Mouse (Mus musculus): ENCODE measurements around the gene Psmd5.

The Psmd5 gene

DNA sequence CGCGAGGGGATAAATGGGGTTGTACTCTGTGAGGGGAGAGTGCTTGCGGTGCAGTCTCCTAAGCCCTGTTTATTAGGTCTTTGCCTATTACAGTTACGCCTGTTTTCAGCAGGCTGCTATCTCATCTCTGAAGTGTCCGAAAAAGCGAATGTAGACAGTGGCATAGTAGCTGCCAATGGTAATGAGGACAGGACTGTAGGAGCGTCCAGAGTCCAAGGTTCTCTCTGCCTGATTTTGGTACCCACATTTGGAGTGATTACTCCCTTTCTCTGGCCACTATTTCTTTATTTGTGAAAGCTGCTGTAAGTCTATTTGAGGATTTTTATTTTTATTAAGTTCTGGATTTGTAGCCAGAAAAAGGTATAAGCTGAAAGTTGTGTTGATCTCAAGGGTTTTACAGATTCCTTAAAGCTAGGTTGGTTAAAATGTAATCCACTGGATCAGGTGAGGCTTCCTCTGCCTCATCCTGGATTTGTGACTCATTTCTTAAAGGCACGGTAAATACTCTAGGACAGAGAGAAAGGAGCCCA is at the start of gene Psmd5:
Gene Psmd5, minus strand, starts transcription at position 153 of the 530 bp plus-strand sequence.
- no peak for DNase-seq (ENCODE audit: low spot score)

DNA sequence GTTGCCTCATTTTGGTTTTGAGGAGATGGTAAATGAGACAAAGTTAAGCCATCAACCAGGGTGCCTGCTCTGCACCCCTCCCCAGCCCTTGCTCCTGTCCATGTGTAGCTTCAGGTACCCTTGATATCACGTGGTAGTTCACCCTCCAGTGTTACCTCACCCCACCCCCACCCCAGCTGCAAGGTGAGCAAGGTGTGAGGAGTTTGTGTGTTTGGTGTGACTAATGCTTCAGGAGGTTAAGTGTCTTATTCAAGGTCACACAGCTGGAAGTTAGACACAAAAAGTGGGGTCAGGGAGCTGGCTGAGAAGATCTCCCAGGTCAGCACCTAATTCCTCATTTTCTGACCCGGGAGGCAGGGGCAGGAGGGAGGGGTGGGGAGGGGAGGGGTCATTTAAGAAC is 48.0 kb upstream of the Psmd5 start:
- no peak for DNase-seq (ENCODE audit: low spot score)

DNA sequence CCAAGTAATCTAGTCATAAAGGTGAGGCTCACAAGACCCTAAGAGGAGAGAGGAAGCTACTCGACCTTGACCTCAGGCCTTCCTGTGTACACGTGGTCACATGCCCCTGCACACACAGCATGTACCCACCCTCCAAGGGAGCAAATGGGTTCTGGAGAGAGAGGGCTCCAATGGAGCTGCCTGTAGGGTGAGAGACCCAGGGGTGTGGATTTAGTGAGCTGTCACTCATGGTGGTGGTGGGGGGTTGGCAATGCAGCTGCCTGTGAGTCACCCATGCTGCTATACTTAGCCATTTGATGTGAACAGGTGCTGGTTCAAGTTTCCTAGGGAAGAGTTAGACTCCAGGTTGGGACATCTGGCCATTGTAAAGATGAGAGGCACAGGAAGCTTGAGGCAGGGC is 45.4 kb upstream of the Psmd5 start:
- DNase-seq (ENCODE audit: low spot score), result no peak

DNA sequence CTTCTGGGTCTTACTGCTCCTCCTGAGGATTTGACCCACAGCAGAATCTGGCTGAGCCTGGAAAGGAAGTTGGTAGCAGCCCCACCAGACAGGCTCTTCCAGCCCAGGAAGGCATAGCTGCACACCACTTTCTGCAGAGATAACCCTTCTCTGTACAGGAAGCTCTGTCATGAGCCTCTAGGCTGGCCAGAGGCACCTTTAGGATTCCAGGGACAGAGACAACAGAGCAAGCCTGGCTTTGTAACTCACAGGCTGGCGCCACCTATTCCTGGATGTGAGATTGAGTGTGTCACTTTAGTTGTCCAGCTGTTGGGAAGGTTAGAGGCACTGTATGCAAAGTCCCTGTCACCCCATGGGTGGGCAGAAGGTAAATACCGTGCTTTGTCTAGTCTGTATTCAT is 40.3 kb upstream of the Psmd5 start:
- DNase-seq (ENCODE audit: low spot score), result no peak

DNA sequence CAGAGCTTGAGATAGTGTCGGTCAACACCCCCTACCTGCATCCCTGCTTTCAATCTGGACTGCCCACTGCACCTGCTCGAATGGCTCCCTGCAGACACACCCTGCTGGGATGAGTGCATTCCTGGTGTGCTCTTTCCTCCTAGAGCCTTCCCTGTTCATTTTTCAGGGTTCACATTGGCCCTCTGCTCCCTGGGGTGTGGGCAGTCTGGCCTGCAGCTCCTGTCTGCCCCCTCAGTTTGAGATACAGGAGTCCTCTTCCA is 40.0 kb upstream of the Psmd5 start:
- no peak for DNase-seq (ENCODE audit: low spot score)

DNA sequence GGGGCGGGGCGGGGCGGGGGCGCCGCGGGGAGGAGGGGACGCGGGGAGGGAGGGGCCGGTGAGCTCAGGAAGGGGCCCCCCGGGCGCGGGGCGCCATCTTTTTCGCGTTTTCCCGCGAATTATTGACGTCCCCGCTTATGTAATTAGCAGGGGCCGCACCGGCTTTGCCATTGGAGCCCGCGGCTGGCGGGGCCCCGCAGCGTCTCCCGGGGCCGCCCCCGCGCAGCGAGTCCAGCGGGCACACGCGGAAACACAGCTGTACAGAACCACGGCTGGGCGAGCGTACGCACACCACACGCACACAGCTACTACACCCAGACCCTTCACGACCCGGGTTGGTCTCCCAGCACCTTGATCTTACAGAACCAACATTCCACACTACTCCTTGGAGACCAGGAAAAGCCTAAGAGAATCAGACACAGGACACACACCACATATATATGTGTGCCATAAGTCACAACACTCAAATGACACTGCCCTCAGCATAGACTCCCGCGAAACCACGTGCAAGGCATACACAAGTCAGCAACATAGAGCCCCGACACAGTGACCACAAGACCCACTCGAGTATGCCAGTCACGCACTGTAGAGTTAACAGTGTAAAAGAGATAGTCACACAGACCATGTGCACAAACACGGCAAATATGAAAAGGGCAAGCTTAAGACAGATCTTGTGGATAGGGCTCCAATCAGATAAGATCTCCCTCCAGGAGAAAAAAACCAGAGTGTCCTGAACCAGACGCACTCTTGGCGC is 39.5 kb upstream of the Psmd5 start:
- peak; percentile 45 for DNase-seq (ENCODE audit: low spot score)

DNA sequence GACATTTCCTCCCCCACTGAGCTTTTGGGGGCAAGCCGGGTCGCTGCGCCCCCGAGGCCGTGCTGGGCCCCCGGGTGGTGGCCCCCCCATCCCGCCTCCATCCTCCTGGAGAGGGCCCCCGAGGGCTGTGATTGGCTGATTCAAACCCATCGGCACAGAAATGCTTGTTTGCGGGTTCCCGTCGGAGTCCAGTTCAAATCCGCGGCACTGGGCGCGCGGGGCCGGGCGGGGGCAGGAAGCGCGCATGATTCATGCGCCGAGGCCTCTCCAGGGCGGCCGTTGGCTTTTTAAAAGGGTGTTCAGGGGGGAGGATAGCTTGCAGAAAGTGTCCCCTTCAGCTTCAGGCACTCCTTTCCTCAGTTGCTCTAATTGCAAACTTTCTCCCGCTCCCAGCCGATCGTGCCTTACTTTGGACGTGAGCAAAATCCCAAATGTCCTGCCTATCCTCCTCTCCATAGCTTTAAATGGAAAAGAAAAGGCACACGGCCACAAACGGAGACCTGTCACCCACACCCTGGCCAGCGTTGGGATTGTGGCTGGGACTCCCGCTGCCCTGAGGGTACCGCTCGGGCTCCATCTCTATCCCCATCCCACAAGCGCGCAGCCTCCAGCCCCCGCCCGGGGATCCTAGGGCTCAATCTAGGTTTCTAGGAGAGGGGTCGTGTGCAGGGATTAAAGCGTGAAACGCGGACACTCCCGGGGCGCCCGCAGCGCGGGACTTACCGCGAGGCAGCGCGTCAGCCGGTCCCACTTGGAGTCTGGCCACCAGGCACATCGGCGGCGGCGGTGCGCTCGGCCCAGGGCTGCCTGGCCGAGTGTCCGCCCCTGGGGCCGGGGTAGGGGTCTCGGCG is 38.7 kb upstream of the Psmd5 start, which contains the start of gene Phf19:
Gene Phf19, minus strand, starts transcription at position 809 of the 851 bp plus-strand sequence.
- DNase-seq (ENCODE audit: low spot score), result no peak

DNA sequence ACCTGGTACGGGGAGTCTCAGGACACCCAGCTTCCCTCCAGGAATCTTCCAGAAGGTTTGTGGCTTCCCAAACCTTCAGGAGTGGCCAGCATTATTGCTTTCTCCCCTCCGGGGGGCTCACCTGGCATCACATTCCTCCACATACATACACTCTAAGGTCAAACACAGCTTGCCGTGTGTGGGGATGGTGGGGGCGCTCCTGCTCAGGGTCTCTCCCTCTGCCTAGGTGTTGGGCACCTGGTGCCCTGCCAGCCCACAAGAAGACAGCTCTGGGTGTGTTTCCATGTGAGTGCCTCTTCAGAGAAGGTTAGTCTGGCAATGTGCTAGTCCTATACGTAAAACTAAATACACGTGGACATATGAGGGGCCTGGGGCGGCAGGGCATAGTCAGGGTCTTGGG is 37.8 kb upstream of the Psmd5 start:
- DNase-seq (ENCODE audit: low spot score), result no peak

DNA sequence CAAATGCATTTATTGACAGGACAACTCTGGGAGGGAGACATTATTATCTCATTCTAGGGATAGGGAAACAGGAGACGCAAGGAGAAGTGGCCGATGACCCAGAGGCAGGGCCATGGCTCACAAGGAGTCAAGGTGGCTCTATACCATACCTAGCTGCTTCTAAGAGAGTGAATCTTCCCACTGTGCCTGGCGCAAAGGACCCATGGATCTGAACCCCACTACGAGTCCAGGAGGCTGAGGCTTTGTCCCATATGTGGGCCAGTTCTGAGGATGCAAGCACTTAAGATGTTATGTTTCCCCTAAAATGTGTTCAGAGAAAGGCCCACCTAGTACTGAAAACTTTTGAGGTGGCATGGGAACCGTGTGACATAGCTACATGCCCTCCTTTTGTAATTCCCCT is 37.1 kb upstream of the Psmd5 start:
- no peak for DNase-seq (ENCODE audit: low spot score)

DNA sequence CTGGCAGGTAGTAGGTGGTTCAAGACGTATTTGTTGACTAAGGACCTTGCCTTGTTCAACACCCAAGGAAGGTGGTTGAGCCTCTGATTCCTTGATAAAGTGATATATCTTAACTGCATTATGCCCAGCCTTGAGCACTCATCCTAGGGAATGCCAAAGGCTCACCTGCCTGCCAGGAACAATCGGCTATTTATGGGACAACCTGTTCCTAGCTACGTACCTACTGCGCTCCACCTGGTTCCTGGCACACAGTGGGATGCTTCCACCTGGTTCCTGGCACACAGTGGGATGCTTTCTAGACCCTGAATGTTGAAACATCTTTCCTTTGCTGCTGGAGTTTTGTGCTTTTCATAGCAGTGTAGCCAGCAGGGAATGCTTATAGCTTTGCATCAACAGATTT is 35.0 kb upstream of the Psmd5 start:
- DNase-seq (ENCODE audit: low spot score), result no peak

DNA sequence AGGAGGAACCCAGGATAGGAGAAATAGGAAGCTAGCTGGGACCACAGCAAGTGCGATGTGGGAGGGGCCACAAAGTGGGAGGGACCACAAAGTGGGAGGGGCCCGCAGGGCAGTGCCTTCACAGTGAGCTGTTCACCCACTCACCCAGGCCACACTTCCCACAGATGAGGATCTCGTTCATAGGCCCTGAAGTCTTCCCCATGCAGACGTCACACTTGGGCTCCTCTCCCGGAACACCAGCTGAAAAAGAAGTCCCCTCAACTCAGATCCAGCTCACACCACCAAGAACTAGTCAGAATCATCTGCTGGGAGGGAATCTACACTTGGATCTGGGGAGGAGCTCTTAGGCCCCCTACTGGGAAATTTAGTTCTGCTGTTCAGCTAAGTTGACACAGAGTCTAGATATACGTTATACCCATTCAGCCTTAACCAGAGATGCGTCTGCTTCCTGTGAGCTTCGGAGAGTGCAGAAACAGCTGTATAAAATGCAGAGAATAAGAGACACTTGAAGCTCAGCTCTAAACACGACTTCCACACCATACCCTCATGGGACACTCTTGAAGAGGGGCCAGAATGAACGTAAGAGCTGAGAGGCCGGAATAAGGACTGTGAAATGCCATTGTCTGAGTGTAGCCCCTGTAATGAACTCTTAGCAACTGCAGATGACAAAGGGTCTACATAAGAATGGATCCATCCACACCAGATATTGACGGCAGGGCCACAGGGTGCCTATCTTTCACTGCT is 32.3 kb upstream of the Psmd5 start:
- peak; percentile 32 for DNase-seq (ENCODE audit: low spot score)

DNA sequence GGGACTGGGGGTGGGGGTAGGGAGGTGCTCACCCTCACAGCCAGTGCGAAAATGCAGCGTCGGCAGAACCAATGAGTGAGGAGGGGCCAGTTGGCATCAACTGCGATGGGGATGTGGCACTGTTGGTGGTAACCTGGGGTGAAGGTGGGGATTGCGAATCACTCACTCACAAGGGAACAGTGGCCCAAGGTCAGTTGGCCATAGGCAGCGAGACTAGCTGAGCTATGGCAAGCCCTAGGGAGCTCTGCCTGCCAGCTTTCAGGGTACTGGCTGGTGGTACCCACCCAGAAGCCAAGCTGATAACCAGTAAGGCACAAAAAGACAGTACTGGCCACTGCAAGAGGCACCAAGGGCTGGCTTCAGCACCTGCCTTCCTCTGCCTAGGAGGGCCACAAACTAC is 31.7 kb upstream of the Psmd5 start:
- no peak for DNase-seq (ENCODE audit: low spot score)

DNA sequence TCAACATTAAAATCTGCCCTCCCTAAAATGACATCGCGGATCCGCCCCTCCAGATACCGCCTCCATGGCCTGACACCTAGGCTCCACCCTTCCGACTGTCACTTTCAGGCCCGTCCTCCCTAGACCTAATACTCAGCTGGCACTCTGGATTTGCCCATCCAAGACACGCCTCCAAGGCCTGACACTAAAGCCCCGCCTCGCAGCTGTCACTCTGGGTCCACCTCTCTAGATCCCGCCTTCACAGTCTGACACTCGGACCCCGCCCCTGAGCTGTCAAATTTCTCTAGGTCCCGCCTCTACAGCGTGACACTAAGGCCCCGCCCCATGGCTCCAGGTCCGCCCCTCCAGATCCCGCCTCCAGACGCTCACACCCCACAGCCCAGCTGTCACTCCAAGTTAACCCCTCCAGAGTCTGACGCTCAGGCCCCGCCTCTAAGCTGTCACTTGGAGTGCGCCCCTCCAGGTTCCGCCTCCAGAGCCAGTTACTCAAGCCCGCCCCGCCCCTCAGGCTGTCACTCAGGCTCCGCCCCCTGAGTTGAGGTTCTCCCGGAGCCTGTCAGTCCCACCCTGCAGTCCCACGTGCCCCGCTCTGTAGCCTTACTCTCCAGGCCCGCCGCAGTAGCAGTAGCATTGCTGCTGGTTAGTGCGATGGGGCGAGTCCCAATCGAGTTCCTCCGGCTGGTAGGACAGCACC is 30.2 kb upstream of the Psmd5 start:
- DNase-seq (ENCODE audit: low spot score), result peak; percentile 99

DNA sequence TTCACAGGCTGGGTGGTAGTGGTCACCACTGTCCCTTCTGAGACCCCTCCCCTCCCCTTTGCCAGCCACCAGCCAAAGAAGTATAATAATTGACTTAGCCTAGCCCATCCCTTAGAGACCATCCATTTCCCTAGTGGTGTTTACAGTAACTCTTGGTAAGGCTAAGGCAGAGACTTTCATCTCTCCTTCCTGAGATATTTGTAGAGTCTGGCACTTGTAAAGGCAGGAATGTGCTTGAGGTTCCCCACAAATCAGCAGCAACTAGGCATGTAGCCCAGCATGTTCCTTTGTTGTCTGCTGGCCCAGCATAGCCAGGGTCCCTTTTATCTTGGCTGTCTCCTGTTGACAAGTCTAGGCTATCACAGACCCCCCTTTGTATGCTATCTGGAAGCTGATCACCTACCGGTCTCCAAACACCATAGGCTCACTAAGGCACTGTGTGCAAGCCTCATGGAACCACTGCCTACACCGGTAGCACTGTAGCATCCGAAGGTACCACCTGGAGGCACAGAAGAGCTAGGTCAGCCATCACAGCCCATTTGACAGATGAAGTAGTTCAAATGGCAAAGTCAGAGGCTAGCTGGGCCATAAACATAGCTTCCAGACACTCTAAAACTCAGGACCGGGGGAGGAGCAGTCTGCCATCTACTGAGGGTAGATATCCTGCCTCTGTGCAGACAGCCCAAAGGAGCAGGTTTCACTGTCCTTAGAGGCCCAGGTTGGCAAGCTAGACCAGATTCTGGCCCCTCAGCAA is 29.1 kb upstream of the Psmd5 start:
- DNase-seq (ENCODE audit: low spot score), result no peak

DNA sequence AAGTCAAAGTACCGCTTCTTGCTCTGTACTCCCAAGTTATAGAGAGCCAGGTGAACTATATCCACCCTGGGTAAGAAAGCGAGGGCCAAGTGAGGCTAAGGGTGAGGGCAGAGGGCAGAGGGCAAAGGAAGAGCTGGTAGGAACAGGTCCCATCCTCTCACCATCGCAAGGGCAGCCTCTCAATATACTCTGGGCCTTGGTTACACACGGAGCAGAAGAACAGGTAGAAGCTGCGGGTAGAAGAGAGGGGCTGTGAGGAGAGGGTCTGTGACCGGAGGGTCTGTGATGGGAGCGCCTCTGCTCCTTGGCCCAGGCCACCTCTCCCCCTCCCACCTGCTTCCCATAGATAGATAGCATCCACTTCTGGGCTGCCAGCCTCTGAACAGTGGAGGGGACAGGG is 28.4 kb upstream of the Psmd5 start:
- DNase-seq (ENCODE audit: low spot score), result no peak

DNA sequence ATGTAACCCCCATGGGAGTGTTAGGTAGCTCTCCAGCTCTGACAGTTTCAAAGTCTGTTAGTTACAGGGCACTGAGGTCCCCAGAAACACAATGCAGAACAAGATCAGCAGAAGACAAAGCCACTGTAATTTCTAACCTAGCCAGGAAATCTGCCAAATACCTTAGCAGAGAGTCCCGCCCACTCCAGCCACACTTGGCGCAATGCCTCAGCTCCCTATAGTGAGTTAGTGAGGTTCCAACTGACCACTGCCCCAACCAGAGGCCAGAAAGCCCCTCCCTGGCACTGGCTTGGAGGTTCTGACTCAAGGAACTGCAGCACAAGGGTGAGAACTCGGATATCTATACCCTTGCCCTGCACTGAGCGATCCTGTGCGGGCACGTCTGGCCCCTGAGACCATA is 28.0 kb upstream of the Psmd5 start:
- no peak for DNase-seq (ENCODE audit: low spot score)

DNA sequence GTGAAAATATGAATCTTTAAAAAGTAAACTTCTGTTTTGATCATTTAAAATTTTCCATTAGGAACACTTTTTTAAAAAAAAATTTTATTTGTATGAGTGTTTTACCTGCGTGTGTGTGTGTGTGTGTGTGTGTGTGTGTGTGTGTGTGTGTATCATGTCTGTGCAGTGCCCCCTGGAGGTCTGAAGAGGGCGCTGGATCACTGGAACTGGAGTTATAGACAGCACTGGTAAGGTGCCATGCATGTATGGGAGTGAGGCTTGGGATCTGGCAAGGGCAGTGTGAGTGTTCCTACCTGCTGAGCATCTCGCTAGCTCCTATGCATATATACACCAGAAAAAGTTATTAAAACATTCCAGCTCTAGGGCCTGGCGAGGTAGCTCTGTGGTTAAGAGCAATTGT is 27.0 kb upstream of the Psmd5 start:
- DNase-seq (ENCODE audit: low spot score), result no peak

DNA sequence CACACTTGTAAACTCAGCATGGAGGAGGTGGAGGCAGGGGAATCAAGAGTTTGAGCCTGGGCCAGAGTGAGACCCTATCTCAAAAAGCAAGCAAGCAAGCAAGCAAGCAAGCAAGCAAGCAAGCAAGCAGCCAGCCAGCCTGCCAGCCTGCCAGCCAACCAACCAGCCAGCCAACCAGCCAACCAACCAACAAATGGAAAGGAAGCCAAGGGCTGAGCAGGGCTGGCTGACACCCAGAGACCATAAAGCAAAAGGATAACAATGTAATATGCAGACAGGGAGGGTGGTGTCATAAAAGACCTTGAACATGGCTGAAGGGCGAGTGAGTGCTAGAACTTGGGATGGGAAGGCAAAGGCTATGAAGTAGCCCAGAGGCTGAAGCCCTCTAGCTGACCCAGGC is 25.6 kb upstream of the Psmd5 start:
- no peak for DNase-seq (ENCODE audit: low spot score)

DNA sequence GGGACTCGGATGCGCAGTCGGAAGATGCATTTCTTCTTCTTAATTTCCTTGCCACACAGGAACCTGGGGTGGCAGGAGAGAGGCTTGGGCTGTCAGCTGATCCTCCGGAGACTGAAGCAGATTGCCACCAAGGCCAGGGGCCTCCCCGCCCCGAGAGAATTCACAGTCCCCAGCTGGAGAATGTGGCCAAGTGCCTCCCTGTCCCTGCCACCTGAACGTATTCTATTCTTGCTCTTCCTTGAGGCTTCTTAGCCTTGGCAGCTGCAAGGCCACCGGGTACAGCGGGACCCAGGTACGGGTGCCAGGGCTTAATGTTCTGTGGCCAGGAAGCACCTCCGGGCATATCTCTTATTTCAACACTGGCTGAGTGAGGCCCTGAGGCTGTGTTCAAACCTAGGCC is 24.9 kb upstream of the Psmd5 start:
- DNase-seq (ENCODE audit: low spot score), result no peak

DNA sequence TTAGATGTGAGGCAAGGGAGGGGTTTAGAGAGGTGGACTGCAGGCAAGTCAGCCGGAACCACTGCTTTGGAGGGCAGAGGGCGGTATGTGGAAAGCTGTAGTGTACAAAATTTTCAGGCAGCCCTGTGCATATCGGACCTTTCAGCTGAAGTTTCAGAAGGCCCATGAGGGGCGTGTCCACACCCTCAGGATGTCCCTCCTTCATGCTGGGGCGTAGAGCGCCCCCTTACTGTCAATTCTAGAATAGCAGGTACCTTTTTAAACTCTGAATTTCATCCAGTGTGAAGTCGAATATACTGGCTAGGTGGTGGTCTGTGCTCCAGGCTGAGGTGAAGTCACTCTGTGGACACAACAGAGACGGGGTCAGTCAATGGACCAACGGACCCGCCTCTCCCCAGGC is 23.1 kb upstream of the Psmd5 start:
- no peak for DNase-seq (ENCODE audit: low spot score)

DNA sequence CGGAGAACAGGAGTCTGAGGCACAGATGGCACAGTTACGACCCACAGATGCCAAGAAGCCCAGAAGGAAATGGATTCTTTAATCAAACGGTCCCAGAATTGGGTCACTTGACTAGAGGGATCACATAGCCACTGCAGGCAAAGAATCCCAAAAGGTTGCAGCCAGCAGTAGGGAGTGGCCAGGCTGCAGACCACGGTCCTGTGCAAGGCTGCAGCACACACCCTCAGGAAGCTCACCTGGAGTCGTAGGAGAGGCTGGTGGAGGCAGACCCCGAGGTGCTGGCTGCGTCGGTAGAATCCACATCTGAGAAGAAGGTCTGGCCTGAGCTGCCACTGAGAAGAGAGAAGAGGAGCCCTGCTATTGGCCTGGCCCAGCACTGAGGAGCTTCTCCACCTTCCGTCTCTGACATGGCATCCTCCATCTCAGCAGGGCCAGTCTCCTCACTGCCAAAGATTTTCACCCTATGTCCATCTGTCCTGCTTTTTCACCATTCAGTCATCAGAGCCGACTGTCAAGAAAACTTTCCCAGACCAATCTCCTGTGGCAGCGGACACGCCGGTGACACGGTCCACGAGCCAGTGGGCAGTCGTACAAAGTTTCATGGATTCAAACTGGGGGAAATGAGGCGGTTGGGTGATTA is 22.2 kb upstream of the Psmd5 start:
- DNase-seq (ENCODE audit: low spot score), result no peak

Measured in layer of hippocampus, adult 11-12 months (tissue).